Comparison of ENCODE assay signal across 10 mouse cellular contexts in the genomic region with DNA sequence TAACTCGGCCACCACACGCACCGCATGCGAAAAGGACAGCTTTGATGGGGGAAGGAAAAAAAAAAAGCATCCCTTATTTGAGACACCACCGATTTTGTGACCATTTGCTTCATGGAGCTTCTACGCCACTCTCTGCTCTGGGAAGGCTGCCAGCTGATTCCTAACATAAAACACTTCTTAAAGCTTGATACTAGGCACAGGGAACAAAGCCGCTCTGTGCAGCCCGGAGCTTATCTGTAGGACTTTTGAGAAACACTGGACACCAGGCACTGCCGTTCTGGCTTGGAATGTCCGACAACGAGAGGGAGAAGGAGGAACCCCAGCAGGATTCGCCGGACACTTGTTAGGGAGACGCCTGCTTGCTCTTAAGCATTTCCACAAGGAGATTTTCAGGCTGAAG. TPM values are rescaled to one million over a fixed set of nuclear protein-coding genes. Genes with fewer than 3 reads are reported as not detected.
DNase-seq lines count a peak whose midpoint lies in the region; ATAC-seq and TF ChIP-seq lines count a peak whose summit lies in the region.
"Had no signal": no experiment of that assay in that cellular context is flagged by ENCODE, and none has a peak within 500 bp of the region (broad histone marks: within the 10 kb centered on the region; RNA-seq: fewer than 3 reads in every experiment).

No protein-coding gene starts in this region.

- H3K27ac ChIP-seq in embryonic facial prominence, embryonic 13.5 days: peak overlapping the region; percentile 48; the same call in 1 of the 2 replicates
- H3K27ac ChIP-seq in embryonic facial prominence, embryonic 10.5 days (replicated peaks): no peak overlapping the region
- no peak overlapping the region; the same call in 1 of the 2 replicates for H3K27ac ChIP-seq in lung, embryonic 16.5 days (ENCODE audit: low read length)

- no peak overlapping the region for H3K4me2 ChIP-seq in embryonic facial prominence, embryonic 13.5 days
- 0 out of 2 replicates have a peak overlapping the region, but pooled peaks have one; percentile 1 for H3K4me2 ChIP-seq in lung, embryonic 16.5 days (ENCODE audit: low read depth, low read length)

- H3K9me3 ChIP-seq in embryonic facial prominence, embryonic 13.5 days: no peaks in the 10 kb centered on the region
- H3K9me3 ChIP-seq in embryonic facial prominence, embryonic 10.5 days: no peaks in the 10 kb centered on the region
- H3K9me3 ChIP-seq in lung, embryonic 16.5 days (ENCODE audit: control insufficient read depth, low read length): no peaks in the 10 kb centered on the region

- ATAC-seq in embryonic facial prominence, embryonic 13.5 days (ENCODE audit: insufficient number of reproducible peaks, insufficient read depth, low FRiP score, low TSS enrichment, low read depth): no peak
- no peak for ATAC-seq in lung, embryonic 16.5 days (ENCODE audit: low read depth)

- no peak overlapping the region; the same call in 1 of the 2 replicates for H3K4me3 ChIP-seq in embryonic facial prominence, embryonic 13.5 days
- no peak overlapping the region for H3K4me3 ChIP-seq in embryonic facial prominence, embryonic 10.5 days
- H3K4me3 ChIP-seq in lung, embryonic 16.5 days (ENCODE audit: low read length): no peak overlapping the region
- no peak overlapping the region for H3K4me3 ChIP-seq in lung, adult 2 months (replicated peaks; ENCODE audit: extremely low read depth, low read depth, low read length)

- 83% methylated on average over 14 of the region's 14 CpGs for WGBS in embryonic facial prominence, embryonic 13.5 days
- 91% methylated on average over 14 of the region's 14 CpGs for WGBS in embryonic facial prominence, embryonic 10.5 days
- 44% methylated on average over 14 of the region's 14 CpGs for WGBS in lung, embryonic 16.5 days
- WGBS in lung, adult 2 months: 61% methylated on average over 14 of the region's 14 CpGs

- no peaks in the 10 kb centered on the region for H3K27me3 ChIP-seq in embryonic facial prominence, embryonic 13.5 days
- H3K27me3 ChIP-seq in embryonic facial prominence, embryonic 10.5 days (replicated peaks; ENCODE audit: low read depth, poor library complexity, severe bottlenecking): no peaks in the 10 kb centered on the region
- H3K27me3 ChIP-seq in lung, embryonic 16.5 days (ENCODE audit: control insufficient read depth, insufficient read depth, low read depth, low read length): no peaks in the 10 kb centered on the region

- TF ChIP-seq CTCF in lung, adult 2 months (IDR thresholded peaks at IDR 0.05; ENCODE audit: insufficient read depth, low read length): no peak

- no peak for DNase-seq in embryonic facial prominence, embryonic 10.5 days (ENCODE audit: low spot score)
- DNase-seq in lung, adult 2 months: no peak
- DNase-seq in layer of hippocampus, adult 18-20 months (ENCODE audit: low spot score in 2 of 2): peak; percentile 20 to 70
- peak; percentile 35 to 37 for DNase-seq in right cerebral cortex, postnatal 36 days (ENCODE audit: low spot score in 2 of 2)
- no peak for DNase-seq in embryo, embryonic 10.5 days (ENCODE audit: low spot score)
- no peak for DNase-seq in spleen, postnatal 14 days (ENCODE audit: low spot score in 2 of 2)
- DNase-seq: cerebellum, adult 9-11 months; spleen, adult 18-20 months had no signal

- TF ChIP-seq POLR2A in lung, adult 2 months (IDR thresholded peaks at IDR 0.05; ENCODE audit: borderline replicate concordance, extremely low read depth, low read depth, low read length): no peak

- H3K4me1 ChIP-seq in embryonic facial prominence, embryonic 13.5 days: peaks cover 39% of the 10 kb centered on the region
- peaks cover 24% of the 10 kb centered on the region for H3K4me1 ChIP-seq in embryonic facial prominence, embryonic 10.5 days
- H3K4me1 ChIP-seq in lung, embryonic 16.5 days (replicated peaks; ENCODE audit: control insufficient read depth, insufficient read depth, low read length): peaks cover 24% of the 10 kb centered on the region
- peaks cover 9% of the 10 kb centered on the region; the same call in 1 of the 2 replicates for H3K4me1 ChIP-seq in lung, adult 2 months (ENCODE audit: control insufficient read depth, insufficient read depth, low read length)

- peaks cover 80% of the 10 kb centered on the region for H3K36me3 ChIP-seq in embryonic facial prominence, embryonic 13.5 days
- peaks cover 100% of the 10 kb centered on the region for H3K36me3 ChIP-seq in embryonic facial prominence, embryonic 10.5 days (replicated peaks)
- H3K36me3 ChIP-seq in lung, embryonic 16.5 days (ENCODE audit: control insufficient read depth, insufficient read depth, low read length): peaks cover 63% of the 10 kb centered on the region

- H3K9ac ChIP-seq in embryonic facial prominence, embryonic 13.5 days: no peak overlapping the region
- no peak overlapping the region for H3K9ac ChIP-seq in lung, embryonic 16.5 days (ENCODE audit: low read length)

RNA-seq across cellular contexts. Expression of a gene that starts 5.8 kb away (rescaled TPM):
- polyA plus RNA-seq in embryonic facial prominence, embryonic 13.5 days (2015; fragmentation: Nextera tagmentation; extraction: Ambion mirVana): 125 and 136 TPM in 2 replicates
- polyA plus RNA-seq in embryonic facial prominence, embryonic 10.5 days (2016; fragmentation: Nextera tagmentation; extraction: Ambion mirVana): 179 TPM in 2 replicates
- polyA plus RNA-seq in lung, embryonic 16.5 days (2015; fragmentation: Nextera tagmentation; extraction: Ambion mirVana): 143 and 155 TPM in 2 replicates
- polyA plus RNA-seq in lung, adult 2 months (2012; rRNA removed): 23.0 and 37.9 TPM in 2 replicates
- total RNA-seq in layer of hippocampus, adult 18-20 months (2021): 10 to 100 TPM; 85.1 to 88.2 TPM

RNA-seq across cellular contexts. Expression of a gene that starts 51.0 kb away (rescaled TPM):
- polyA plus RNA-seq in embryonic facial prominence, embryonic 13.5 days (2015; fragmentation: Nextera tagmentation; extraction: Ambion mirVana): 64.2 and 74.6 TPM in 2 replicates
- polyA plus RNA-seq in embryonic facial prominence, embryonic 10.5 days (2016; fragmentation: Nextera tagmentation; extraction: Ambion mirVana): 120 and 124 TPM in 2 replicates
- 47.5 and 48.8 TPM in 2 replicates for polyA plus RNA-seq in lung, embryonic 16.5 days (2015; fragmentation: Nextera tagmentation; extraction: Ambion mirVana)
- polyA plus RNA-seq in lung, adult 2 months (2012; rRNA removed): 17.6 and 19.9 TPM in 2 replicates
- total RNA-seq in layer of hippocampus, adult 18-20 months (2021): 10 to 100 TPM; 77.6 to 84.1 TPM

Comparison
In these comparisons a context has a peak if more than half of its experiments do, and no peak if none do; other contexts are left out.
1. DNase-seq: peak in layer of hippocampus, adult 18-20 months (2 of 2) and right cerebral cortex, postnatal 36 days (2 of 2); none in embryonic facial prominence, embryonic 10.5 days (single experiment), lung, adult 2 months (single experiment), embryo, embryonic 10.5 days (single experiment) and spleen, postnatal 14 days (0 of 2).